ENCODE assay signal across 8 mouse cellular contexts in the genomic region with DNA sequence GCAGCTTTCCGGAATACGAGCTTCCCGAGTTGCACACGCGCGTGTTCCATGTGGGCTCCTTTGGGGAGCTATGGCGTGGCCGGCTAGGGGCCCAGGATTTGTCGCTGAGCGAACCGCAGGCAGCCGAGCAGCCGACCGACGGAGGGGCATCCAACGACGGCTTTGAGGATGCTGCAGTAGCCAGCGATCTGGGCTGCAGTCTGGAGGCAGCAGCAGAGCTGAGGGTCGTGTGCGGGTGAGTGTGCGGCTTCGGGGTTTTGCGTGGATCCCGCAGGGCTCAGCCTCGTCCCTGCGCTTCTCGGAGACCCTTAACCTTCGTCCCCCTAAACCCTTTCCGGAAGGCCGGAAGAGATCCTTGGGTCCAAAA. TPM values are rescaled to one million over a fixed set of nuclear protein-coding genes. Genes with fewer than 3 reads are reported as not detected.
DNase-seq lines count a peak whose midpoint lies in the region; ATAC-seq and TF ChIP-seq lines count a peak whose summit lies in the region.

No protein-coding gene starts in this region.

- no peaks in the 10 kb centered on the region for H3K27me3 ChIP-seq in lung, embryonic 15.5 days
- no peaks in the 10 kb centered on the region for H3K27me3 ChIP-seq in limb, embryonic 13.5 days

- TF ChIP-seq CTCF in embryonic fibroblast, embryonic 13.5 days (IDR thresholded peaks at IDR 0.05; ENCODE audit: borderline replicate concordance, insufficient read depth, low read length) = no peak
- no peak for TF ChIP-seq CTCF in olfactory bulb, adult 2 months (IDR thresholded peaks at IDR 0.05; ENCODE audit: insufficient read depth, low read depth, low read length)

- H3K4me2 ChIP-seq in lung, embryonic 15.5 days = peak overlapping the region; percentile 63
- peak overlapping the region; percentile 75 for H3K4me2 ChIP-seq in limb, embryonic 13.5 days (replicated peaks)

- peak overlapping the region; percentile 71 for H3K27ac ChIP-seq in lung, embryonic 15.5 days
- H3K27ac ChIP-seq in embryonic fibroblast, embryonic 13.5 days (ENCODE audit: insufficient read depth, low read length) = peak overlapping the region; percentile 35
- peak overlapping the region; percentile 83 for H3K27ac ChIP-seq in limb, embryonic 13.5 days
- peak overlapping the region; percentile 39; the same call in 1 of the 2 replicates for H3K27ac ChIP-seq in olfactory bulb, adult 2 months (ENCODE audit: insufficient read depth, low read depth, low read length)

- DNase-seq in lung, postnatal 14 days = no peak
- no peak for DNase-seq in yolk sac, embryonic 10.5 days (ENCODE audit: low spot score)
- DNase-seq in cerebellum, adult 8-10 months = no peak
- no peak for DNase-seq in urinary bladder, postnatal 14 days (ENCODE audit: low spot score)

- H3K4me3 ChIP-seq in lung, embryonic 15.5 days = peak overlapping the region; percentile 96
- H3K4me3 ChIP-seq in embryonic fibroblast, embryonic 13.5 days (ENCODE audit: insufficient read depth, low read length) = peak overlapping the region; percentile 90
- H3K4me3 ChIP-seq in limb, embryonic 13.5 days = peak overlapping the region; percentile 96
- H3K4me3 ChIP-seq in olfactory bulb, adult 2 months (ENCODE audit: insufficient read depth, low read depth, low read length) = peak overlapping the region; percentile 96

- ATAC-seq in lung, embryonic 15.5 days (ENCODE audit: borderline replicate concordance, extremely low read depth, low FRiP score, low TSS enrichment) = peak; percentile 67
- peak; percentile 66; the same call in 1 of the 2 replicates for ATAC-seq in limb, embryonic 13.5 days (ENCODE audit: low FRiP score, low read depth)

- under 1% methylated on average over 30 of the region's 30 CpGs for WGBS in lung, embryonic 15.5 days
- WGBS in limb, embryonic 13.5 days = 0% methylated on average over 30 of the region's 30 CpGs
- WGBS in olfactory bulb, adult 2 months = under 1% methylated on average over 30 of the region's 30 CpGs

- H3K9ac ChIP-seq in lung, embryonic 15.5 days = peak overlapping the region; percentile 92
- H3K9ac ChIP-seq in limb, embryonic 13.5 days = peak overlapping the region; percentile 93

- peaks cover 14% of the 10 kb centered on the region for H3K4me1 ChIP-seq in lung, embryonic 15.5 days
- H3K4me1 ChIP-seq in embryonic fibroblast, embryonic 13.5 days (ENCODE audit: control insufficient read depth, insufficient read depth, low read length) = no peaks in the 10 kb centered on the region
- H3K4me1 ChIP-seq in limb, embryonic 13.5 days = peaks cover 16% of the 10 kb centered on the region
- H3K4me1 ChIP-seq in olfactory bulb, adult 2 months (ENCODE audit: control insufficient read depth, insufficient read depth, low read length) = no peaks in the 10 kb centered on the region

- H3K36me3 ChIP-seq in lung, embryonic 15.5 days = no peaks in the 10 kb centered on the region; the same call in 1 of the 2 replicates
- H3K36me3 ChIP-seq in limb, embryonic 13.5 days = peaks cover 6% of the 10 kb centered on the region

- no peak for TF ChIP-seq POLR2A in embryonic fibroblast, embryonic 13.5 days (IDR thresholded peaks at IDR 0.05; ENCODE audit: low read depth, low read length)
- TF ChIP-seq POLR2A in olfactory bulb, adult 2 months (IDR thresholded peaks at IDR 0.05; ENCODE audit: insufficient read depth, low read depth, low read length) = no peak

- no peaks in the 10 kb centered on the region for H3K9me3 ChIP-seq in lung, embryonic 15.5 days
- no peaks in the 10 kb centered on the region for H3K9me3 ChIP-seq in limb, embryonic 13.5 days

RNA-seq across cellular contexts. Expression of a gene that starts 0.3 kb away (rescaled TPM):
- 39.9 and 41.5 TPM in 2 replicates for polyA plus RNA-seq in lung, embryonic 15.5 days (2015; fragmentation: Nextera tagmentation; extraction: Ambion mirVana)
- 32.0 and 32.8 TPM in 2 replicates for polyA plus RNA-seq in embryonic fibroblast, embryonic 13.5 days (2011; ENCODE audit: insufficient read length, low read depth, missing spikeins)
- polyA plus RNA-seq in limb, embryonic 13.5 days (2015; fragmentation: Nextera tagmentation; extraction: Ambion mirVana) = 53.0 and 53.2 TPM in 2 replicates
- polyA plus RNA-seq in olfactory bulb, adult 2 months (2012; ENCODE audit: insufficient read depth, insufficient read length, low replicate concordance, missing spikeins) = not detected in 2 replicates
